Mouse (Mus musculus) liver, adult (tissue): ENCODE results near the gene Fosl2.

Experiments used
- GATA4 ChIP-seq: IDR thresholded peaks from 2 replicates; pipeline ENCODE4 v1.6.1; 2014; ENCODE audit warnings: mild to moderate bottlenecking, low read length; ENCODE audit not compliant: insufficient replicate concordance

The Fosl2 gene

DNA sequence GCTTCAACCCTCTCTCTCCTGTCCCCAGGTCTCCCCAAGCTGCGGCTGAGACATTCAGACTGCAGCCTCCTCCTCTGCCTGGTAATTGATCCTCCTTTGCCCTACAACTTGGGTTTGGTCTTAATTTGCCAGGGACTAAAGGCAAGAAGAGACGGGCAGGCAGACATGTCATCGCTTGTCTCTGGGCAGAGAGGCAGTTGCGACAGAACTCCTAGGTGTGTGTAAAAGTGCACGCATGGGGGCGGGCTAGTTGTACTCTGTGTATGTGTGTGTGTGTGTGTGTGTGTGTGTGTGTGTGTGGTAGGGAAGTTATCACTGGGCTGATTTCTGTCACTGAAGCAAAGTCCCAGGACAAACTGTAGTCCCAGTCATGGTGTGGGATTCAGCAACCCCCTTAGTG, 13.7 kb upstream of the Fosl2 start:
- TF ChIP-seq GATA4: no peak

DNA sequence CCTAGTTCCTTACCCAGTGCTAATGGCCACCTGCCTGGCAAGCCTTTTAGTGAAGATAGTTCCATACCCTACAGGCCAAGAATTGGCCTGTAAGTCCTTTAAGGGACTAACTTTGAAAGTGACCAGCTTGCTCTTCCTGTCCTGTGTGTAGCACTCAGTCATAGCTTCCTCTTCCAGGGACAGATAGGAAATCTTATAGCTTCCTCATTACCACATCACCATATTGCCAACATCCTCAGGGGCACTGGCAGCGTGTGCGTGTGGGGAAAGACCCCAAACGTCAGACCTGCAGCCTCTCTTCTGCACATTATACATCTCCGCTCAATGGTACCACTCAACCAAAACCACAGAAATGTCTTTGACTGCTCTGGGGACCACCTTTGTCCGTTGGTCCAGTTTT, 13.2 kb upstream of the Fosl2 start:
- TF ChIP-seq GATA4: no peak

DNA sequence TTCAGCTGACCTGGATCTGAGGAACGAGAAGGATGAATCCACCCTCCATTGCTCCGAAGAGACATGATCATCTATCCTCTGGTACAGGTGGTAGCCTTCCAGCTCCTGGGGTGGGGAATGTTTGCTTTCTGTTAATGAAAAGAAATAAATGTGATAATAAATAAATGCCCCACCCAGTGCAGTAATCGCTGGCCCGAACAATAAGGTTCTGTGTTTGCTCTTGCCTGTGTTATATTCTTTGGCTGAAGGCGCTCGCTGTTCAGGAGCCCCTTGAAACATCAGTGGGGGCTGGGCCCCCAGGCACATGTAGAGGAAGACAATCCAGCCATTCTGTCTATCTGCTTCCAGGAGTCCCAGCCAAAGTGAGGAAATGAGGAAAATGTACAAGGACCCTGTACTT, 10.6 kb upstream of the Fosl2 start:
- TF ChIP-seq GATA4: no peak

DNA sequence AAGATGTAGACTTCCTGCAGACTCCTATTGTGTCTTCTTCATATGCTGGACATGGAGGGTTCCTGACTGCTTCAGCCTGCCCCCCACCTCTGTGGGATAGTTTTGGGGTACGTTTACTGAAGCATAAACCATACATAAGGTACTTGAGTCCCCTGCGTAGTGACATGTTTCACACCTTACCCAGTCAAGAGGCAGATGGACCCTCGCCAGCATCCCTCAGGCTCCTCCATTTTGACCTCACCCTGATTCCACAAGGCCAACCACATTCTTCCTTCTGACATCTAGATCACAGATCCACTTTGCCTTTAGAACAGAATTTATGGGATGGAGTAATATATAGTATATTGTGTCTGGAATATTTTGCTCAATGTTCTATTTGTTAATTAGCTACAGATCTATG, 8.4 kb upstream of the Fosl2 start:
- no peak for TF ChIP-seq GATA4

DNA sequence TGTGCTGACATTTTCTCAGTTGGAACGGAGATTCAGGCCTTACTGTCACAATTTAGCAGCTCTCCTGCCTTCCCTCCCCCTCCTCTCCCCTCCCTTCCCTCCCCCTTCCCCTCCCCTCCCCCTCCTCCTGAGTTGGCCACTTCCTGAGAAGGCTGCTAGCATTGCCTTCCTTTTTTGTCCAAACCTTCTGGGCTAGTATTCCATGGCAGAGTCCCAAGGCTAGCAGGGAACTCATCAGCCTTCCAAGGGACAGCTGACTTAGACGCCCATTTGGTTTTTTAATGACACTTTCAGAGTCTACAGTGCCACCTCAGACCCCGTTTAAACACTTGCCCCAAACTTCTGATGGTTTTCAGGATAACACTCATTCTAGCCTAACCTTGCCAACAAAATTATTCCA, 7.7 kb upstream of the Fosl2 start:
- TF ChIP-seq GATA4: no peak

DNA sequence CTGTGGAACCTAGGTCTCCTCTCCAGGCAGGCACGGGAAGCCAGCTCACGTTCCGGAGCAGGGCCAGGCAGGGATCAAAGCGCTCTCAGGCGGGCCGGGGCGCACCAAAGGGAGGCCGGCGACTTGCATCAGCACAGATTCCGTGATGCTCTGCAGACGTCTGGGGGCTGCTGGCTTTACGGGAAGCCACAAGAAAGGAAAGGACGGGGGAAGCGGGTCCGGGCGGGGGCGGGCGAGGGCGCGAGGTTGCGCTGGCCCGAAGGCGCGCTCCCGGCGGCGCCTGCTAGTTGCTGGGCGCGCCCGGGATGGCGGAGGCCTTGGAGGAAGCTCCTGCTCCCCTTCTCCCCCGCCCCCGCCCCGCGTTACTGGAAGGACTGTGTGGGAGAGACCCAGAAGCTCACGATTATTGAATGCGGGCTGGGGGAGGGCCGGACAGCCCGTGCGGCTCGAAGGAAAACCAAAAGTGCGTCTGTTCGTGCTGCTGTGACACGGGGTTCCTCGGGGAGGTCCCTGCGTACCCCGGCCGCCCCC, 2.6 kb upstream of the Fosl2 start:
- TF ChIP-seq GATA4: no peak

DNA sequence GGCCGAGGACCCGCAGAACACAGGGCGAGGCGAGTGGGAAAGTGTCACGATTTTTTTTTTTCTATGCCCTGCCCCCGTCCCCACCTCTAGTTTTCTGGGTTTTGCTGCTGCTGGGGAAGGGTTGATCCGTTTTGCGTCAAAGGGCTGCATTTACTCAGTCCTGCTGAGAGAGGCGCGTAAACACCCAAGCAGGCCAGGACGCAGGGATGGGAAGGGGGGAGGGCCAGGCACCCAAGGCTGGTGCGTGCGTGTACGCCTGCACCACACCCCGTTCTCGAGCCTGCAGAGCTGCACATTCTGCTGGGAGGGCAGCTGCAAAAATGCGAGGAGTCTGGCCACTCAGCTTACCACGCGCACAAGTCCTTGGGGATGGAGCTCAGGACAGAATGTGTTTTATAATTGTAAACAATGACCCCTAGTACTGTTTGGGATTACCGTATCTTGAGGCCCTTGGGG, 2.0 kb upstream of the Fosl2 start:
- TF ChIP-seq GATA4: no peak

DNA sequence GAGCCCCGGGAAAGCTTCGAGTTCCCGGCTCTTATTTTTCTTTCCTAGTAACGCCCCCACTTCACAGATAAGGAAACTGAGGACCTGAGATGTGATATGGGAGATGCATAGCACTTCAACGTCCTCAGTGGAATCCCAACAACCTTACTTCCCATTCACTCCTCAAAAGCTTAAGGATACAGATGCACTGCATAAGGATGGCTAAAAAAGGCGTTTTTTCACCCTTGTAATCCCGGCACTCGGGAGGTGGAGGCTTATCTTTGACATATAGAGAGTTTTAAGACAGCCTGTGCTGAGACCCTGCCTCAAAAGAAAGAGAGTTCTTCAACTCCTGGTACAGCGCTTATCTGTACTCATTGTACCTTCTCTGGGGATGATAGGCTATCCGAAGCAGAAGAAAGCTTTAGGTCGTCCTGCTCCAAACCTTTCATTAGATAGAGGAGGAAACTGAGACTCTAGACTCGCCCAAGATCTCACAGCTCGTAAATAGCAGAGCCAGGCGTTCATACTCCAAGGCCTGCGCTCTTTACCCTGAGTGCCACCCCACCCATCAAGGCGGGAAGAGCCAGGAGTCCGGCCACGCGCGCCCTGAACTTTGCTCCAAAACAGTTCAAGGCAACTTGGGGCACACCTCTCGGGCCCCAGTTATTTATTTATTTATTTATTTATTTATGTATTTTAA, 1.4 kb upstream of the Fosl2 start:
- TF ChIP-seq GATA4: no peak

DNA sequence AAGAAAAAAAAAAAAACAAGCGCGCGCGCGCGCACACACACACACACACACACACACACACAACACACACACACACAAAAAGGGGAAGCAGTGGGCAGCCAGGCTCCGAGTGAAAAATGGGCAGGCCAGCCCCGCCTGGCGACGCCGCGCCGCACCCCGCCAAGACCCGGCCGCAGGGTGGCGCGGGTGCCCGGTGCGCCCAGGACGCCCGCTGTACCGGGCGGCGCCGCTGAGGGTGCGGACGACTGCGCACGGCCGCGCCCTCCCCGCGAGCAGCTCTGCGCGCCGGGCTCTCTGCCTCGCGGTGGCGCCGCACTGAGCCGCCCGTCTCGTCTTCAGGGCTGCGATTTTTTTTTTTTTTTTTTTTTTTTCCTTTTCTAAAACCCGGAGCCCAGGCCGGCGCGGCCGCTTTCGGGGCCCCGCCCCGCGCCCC, 682 bp upstream of the Fosl2 start:
- no peak for TF ChIP-seq GATA4

DNA sequence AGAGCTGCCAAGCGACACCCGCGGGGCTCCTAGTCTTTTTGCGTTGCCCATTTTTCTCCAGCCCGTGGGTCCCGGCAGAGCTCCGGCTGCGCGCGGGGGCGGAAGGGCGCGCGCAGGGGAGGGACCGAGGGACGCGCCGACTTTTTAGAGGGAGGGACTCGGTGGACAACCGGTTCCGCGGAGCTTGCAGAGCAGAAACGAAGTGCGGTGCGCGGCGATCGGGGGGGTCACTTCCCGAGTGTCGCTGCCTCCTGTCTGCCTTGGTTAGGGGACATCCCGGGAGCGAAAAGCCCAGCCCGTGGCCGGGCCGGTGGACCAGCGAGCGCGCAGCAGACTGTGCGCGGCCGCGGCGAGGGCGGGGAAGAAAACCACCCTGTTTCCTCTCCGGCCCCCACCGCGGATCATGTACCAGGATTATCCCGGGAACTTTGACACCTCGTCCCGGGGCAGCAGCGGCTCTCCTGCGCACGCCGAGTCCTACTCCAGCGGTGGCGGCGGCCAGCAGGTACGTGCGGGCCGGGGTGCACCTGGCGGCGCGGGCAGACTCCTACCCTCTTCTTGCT, 781 bp downstream of the Fosl2 start:
- TF ChIP-seq GATA4: no peak

DNA sequence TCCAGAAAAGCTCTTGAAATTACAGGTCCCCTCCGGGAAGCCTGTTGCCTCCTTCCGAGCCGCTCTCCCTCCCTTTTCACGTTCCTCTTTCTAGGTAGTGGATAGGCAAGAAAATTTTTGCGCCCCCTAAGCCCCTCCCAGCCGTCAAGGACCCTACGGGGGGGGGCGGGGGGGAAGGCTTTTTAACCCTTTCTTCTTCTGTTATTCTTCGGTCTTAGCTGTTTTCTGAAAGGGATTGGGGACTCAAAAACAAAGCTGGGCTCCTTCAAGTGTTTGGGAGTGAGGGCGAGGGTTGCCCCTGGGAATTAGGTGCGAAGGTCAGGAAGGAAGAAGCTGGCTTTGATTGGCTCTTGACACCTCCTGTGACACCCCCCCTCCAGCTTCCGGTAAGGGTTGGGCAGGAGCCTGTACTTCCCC, 1.5 kb downstream of the Fosl2 start:
- no peak for TF ChIP-seq GATA4

DNA sequence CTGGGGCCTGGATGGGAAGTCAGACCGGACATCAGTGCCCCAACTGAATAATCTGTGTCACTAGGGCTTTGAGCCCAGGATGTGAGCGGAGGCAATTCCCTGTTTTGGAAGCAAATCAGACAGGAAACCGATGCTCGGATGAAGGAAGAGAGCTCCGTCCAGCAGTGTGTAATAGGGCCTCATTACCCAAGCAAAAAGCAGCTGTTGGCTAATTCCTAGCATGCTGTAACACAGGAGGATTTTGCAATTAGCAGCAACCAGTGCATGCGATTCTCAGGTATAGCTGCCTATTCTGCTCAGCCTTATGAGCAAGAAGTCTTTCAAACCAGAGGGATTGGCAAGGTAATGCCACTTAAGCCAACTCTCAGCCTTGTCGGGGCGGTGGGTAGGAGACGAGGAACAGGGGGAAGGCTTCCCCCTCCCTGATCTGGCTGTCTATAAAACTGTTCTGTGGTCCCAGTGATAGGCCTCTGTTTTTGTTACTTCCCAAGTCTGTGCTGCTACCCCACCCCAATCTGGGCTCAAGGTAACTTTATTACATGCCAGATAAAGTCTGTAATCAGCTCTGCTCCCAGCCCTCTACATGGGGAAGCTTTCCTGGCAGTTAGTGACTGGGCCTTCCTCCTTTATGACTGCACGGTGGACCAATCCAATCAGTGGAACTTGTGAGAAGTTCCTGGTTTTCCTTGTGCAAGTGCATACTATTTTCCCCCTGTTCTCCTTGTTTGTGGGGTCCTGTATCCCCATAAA, 3.0 kb downstream of the Fosl2 start:
- TF ChIP-seq GATA4: peak; percentile 42; the same call in 1 of the 2 replicates

DNA sequence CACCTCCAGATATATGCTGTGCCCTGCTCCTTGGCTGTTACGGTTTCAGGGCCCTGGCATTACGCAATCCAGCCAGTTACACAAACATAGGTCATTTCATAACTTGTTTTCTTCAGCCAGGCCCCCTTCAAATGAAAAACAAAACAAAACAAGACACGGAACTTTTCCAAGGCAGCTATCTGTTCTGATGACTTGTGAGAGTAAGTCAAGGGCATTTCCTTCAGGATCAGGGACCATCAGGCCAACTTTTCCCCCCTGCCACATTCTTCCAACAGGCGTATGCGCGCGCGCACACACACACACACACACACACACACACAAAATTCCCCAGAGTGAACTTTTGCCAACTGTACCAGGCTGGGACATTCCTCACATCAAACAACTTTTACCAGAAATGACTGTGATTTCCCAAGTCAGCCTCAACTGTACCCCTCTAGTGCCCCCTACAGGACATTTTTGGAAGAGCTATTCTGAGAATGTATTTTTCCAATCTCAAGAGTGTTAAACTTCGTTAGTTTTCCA, 4.0 kb downstream of the Fosl2 start:
- TF ChIP-seq GATA4: peak; percentile 56; the same call in 1 of the 2 replicates

DNA sequence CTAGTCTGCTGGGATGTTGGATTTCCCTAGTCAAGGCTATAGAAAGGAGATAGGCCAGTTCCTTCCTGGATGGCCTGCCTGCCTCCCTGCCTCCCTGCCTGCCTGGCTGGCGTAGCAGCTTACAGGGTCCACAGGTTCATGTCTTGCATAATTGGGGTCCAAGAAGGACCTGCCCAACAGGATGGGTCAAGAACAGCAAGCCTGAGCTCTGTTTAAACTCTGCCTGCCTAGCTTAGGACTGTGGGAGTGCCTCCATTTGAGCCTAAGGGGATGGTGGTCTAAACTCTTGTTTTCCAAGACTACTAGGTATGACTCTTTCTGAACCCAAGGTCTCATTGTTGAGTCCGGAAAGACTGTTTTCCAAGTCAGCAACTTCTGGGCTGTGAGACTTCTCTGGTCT, 6.3 kb downstream of the Fosl2 start:
- TF ChIP-seq GATA4: no peak

DNA sequence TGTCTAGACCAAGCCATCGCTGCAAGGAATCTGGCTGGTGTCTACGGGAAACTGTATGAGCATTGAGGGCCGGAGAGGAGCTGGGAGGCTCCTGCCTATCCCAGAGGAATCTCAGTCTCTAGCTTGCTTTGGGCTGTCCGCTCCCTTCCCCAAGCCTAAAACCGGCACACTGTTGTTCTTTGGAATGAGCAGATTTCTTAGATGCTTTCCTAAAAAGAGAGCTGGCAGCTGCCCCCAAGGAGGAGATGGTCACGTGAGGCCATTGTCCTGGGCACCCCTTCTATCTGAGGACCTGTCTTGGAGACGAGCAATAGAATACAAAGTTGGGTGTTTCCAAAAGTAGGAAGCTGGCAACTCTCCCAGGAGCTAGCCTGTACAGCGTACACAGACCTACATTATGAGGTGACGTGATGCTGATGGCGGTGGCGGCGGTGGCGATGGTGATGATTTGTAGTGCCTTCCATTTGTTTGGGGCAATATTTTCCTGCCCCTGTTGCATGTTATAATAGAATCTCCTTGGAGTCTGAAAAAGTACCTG, 7.9 kb downstream of the Fosl2 start:
- no peak for TF ChIP-seq GATA4
